Mouse (Mus musculus) thymus, adult 2 months (tissue): ENCODE results near the gene Hoxc11.

Experiments
- CTCF ChIP-seq: fragments of 200-500 bp; IDR thresholded peaks from 2 replicates; pipeline ENCODE4 v1.5.1; 2012; ENCODE audit warnings: mild to moderate bottlenecking, control low read depth, low read length, moderate library complexity, borderline replicate concordance; ENCODE audit not compliant: control insufficient read depth, poor library complexity, insufficient read depth; ENCODE audit errors: extremely low read depth
- POLR2A ChIP-seq: fragments of 200-500 bp; IDR thresholded peaks from 2 replicates; pipeline ENCODE4 v1.6.1; 2012; ENCODE audit warnings: mild to moderate bottlenecking, low read length, control low read depth, moderate library complexity; ENCODE audit not compliant: control insufficient read depth, poor library complexity, insufficient read depth; ENCODE audit errors: extremely low read depth

DNA sequence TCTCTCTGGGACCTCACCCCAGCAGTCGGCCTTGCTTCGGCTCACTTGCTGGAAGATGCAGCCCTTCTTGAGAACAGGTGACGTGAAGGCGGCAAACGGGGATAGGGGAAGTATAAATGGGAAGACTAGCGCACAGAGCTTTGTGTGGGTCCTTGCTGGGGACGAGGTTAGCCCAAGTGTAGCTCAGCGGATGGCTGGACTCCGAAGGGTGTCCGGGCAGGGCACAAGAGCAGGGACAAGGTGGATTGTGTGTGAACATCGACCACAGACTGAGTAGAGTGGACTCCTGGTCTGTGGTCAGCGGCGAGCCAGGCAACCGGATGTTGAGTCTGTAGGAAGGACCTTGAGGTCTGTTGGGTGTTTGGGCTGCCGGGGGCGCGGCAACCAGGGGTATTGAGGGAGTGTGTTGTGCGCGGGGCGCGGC, 21.5 kb downstream of the Hoxc11 start:
- TF ChIP-seq POLR2A = no peak
- no peak for TF ChIP-seq CTCF
